Mouse (Mus musculus) adrenal gland, postnatal 0 days (tissue): ENCODE data around the gene Olfr606. TPM values are rescaled to one million over a fixed set of nuclear protein-coding genes. Genes with fewer than 3 reads are reported as not detected.

Experiments used
- microRNA-seq: library from miRNA; unstranded; fragments of <30 nt; microRNA quantifications from one replicate; pipeline ENCODE4, GENCODE M21; 2016; ENCODE audit warnings: borderline replicate concordance; ENCODE audit not compliant: insufficient number of aligned reads
- polyA plus RNA-seq: library from polyadenylated mRNA; unstranded; fragments of >200 nt; fragmentation: Nextera tagmentation; extraction: Ambion mirVana; gene quantifications from 2 replicates; pipeline ENCODE4 v1.2.1, GENCODE M21; 2015

Olfr606 gene
- not detected in 2 replicates for polyA plus RNA-seq

DNA sequence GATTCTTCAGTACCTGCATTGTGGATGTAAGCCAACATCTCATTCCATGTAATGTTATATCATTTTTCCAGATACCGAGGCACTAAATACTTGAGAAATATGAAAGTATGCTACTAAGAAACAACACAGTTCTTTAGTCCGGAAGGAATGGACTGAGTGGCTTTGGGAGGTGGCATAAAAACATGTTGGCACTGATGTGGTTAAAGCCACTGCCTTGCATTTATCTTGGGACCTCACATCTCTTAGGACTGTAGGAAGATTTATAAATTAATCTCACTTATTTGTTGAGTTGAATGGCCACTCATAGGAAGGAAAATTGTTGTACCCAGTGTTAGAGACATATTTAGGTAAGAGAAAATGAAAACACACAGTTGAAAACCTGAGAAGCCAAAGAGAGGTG, at the start of gene Olfr606:
TSS of gene Olfr606 (plus strand) at position 301 of the 400 bp plus-strand sequence.

DNA sequence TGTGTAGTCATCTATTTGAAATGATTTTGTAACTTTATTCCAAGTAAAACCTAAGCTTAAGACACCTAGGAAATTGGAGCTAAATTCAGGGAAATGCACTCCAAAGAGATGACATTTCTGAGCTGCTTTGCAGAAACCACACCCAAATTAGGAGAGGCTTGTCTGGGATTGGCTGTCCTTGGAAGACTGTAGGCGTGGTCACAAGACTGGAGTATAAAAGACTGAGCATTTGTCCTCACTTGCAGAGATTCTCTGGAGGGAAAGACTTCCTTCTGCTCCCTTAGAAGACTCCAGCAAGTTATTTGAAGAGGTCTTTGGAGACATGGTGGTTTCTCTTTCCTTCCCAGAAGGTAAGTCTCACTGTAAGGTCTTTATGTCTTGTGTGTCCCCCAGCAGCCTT, 34.1 kb upstream of the Olfr606 start, which contains the start of gene Usp17lc:
TSS of gene Usp17lc (plus strand) at position 301 of the 400 bp plus-strand sequence.

DNA sequence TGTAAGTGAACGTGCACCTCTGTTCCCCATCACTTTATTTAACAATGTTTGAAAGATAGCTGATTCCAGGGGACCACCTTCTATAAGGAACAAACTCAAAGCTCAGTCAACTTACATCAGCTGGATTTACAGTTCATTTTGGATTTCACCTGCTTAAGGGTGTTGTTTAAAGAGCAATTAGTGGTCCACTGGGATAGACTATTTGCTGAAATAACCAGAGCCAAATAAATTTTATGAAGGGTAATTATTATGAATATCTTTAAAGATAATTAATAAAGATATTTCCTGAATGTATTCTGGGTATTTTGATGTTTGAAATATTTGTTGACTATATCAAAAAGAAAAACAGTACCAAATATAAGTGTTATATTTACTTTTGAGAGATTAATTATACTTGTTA, 3.5 kb upstream of the Olfr606 start, which contains the start of gene Olfr605:
TSS of gene Olfr605 (minus strand) at position 101 of the 400 bp plus-strand sequence.

DNA sequence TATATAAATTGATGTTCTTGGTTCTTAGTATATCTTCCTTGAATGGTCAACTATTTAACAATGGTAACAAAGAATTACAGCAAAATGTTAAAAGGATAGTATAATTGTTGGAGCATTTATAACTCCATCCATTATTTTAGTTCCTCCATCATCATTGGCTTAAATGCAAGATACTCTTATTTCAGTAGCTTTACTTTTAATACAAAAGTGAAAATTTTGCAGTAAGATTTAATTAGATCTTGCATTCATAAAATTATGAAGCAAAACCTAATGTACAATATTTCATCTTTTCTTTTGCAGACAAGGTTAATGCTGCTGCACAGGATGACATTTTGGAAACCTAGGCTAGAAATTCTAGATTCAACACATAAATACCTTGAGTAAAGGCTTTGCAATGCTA, 20.7 kb downstream of the Olfr606 start, which contains the start of gene Olfr608:
TSS of gene Olfr608 (plus strand) at position 301 of the 400 bp plus-strand sequence.

DNA sequence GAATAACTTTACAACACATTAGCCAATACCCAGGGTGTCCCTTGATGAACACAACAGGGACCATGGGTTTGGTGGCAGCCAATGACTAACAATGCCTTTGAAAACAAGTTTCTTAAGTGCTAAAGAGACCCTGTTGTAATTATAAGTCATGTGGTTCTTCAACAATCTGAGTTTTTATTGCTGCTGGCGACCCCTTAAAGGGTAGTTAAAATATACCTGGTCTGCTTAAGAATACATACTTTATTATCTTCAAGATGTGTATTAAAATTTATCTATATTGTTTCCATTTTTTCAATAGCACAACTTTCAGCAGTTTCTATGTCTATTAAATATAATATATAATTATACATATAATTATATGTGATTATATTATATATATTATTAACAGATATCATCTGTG, 49.1 kb downstream of the Olfr606 start, which contains the start of gene Olfr609:
TSS of gene Olfr609 (minus strand) at position 101 of the 400 bp plus-strand sequence.

Small RNAs within 50 kb of the gene (microRNA-seq; reads per million reads assigned to microRNA genes)
- gene Gm25774, result not detected

Other genes with a start within 250 kb of the Olfr606 start
- not detected in 2 replicates for gene Olfr593, start 237.2 kb upstream of the Olfr606 start, polyA plus RNA-seq
- not detected in 2 replicates for gene Olfr594, start 232.1 kb upstream of the Olfr606 start, polyA plus RNA-seq
- not detected in 2 replicates for gene Usp17ld, start 196.5 kb upstream of the Olfr606 start, polyA plus RNA-seq
- gene Olfr596, start 143.4 kb upstream of the Olfr606 start, polyA plus RNA-seq, result not detected in 2 replicates
- gene Olfr597, start 132.7 kb upstream of the Olfr606 start, polyA plus RNA-seq, result not detected in 2 replicates
- not detected in 2 replicates for gene Olfr598, start 125.5 kb upstream of the Olfr606 start, polyA plus RNA-seq
- gene Olfr599, start 113.1 kb upstream of the Olfr606 start, polyA plus RNA-seq, result not detected in 2 replicates
- gene Olfr600, start 99.4 kb upstream of the Olfr606 start, polyA plus RNA-seq, result not detected in 2 replicates
- not detected in 2 replicates for gene Olfr601, start 86.4 kb upstream of the Olfr606 start, polyA plus RNA-seq
- gene Olfr603, start 62.9 kb upstream of the Olfr606 start, polyA plus RNA-seq, result not detected in 2 replicates
- not detected in 2 replicates for gene Usp17lc, start 34.0 kb upstream of the Olfr606 start, polyA plus RNA-seq
- not detected in 2 replicates for gene Olfr605, start 3.6 kb upstream of the Olfr606 start, polyA plus RNA-seq
- not detected in 2 replicates for gene Olfr607, start 15.1 kb downstream of the Olfr606 start, polyA plus RNA-seq
- gene Olfr608, start 20.8 kb downstream of the Olfr606 start, polyA plus RNA-seq, result not detected in 2 replicates
- not detected in 2 replicates for gene Olfr609, start 49.0 kb downstream of the Olfr606 start, polyA plus RNA-seq
- gene Olfr610, start 63.1 kb downstream of the Olfr606 start, polyA plus RNA-seq, result not detected in 2 replicates
- not detected in 2 replicates for gene Olfr611, start 71.8 kb downstream of the Olfr606 start, polyA plus RNA-seq
- gene Olfr612, start 93.7 kb downstream of the Olfr606 start, polyA plus RNA-seq, result not detected in 2 replicates
- not detected in 2 replicates for gene Olfr613, start 99.0 kb downstream of the Olfr606 start, polyA plus RNA-seq
- not detected in 2 replicates for gene Olfr615, start 107.0 kb downstream of the Olfr606 start, polyA plus RNA-seq
- gene Olfr616, start 120.1 kb downstream of the Olfr606 start, polyA plus RNA-seq, result not detected in 2 replicates
- gene Olfr617, start 124.0 kb downstream of the Olfr606 start, polyA plus RNA-seq, result not detected in 2 replicates
- not detected in 2 replicates for gene Olfr618, start 141.1 kb downstream of the Olfr606 start, polyA plus RNA-seq
- not detected in 2 replicates for gene Olfr619, start 151.5 kb downstream of the Olfr606 start, polyA plus RNA-seq
- gene Olfr620, start 163.5 kb downstream of the Olfr606 start, polyA plus RNA-seq, result not detected in 2 replicates
- gene Olfr622, start 193.7 kb downstream of the Olfr606 start, polyA plus RNA-seq, result not detected in 2 replicates
- not detected in 2 replicates for gene Olfr623, start 214.7 kb downstream of the Olfr606 start, polyA plus RNA-seq
- 0.06 TPM in 1 of 2 replicates, not detected in the other for gene Olfr624, start 222.1 kb downstream of the Olfr606 start, polyA plus RNA-seq
- gene Olfr625-ps1, start 233.7 kb downstream of the Olfr606 start, polyA plus RNA-seq, result not detected in 2 replicates